Mouse (Mus musculus): ENCODE measurements at regions not wholly inside any gene's neighbourhood (a gene's known extent, or its start where the extent isn't known, plus 50 kb on each side); places are given as distances from the start of the nearest gene placed in this dataset.

GRCm38 (mm10) chr3:38625575-38626184 lies 141.0 kb upstream of the Ankrd50 start:
- TF ChIP-seq POLR2A (IDR thresholded peaks at IDR 0.05; ENCODE audit: extremely low read depth, insufficient read depth, low read length) (no peak), CTCF (IDR thresholded peaks at IDR 0.05; ENCODE audit: low read depth, low read length) (no peak)

All from liver, adult 2 months (tissue).